Mouse (Mus musculus): ENCODE data around the gene Tmub2. TPM values are rescaled to one million over a fixed set of nuclear protein-coding genes. Genes with fewer than 3 reads are reported as not detected.

The Tmub2 gene
- 10 to 100 TPM; 14.7 to 15.8 (median 15.0) TPM for total RNA-seq (2022)

DNA sequence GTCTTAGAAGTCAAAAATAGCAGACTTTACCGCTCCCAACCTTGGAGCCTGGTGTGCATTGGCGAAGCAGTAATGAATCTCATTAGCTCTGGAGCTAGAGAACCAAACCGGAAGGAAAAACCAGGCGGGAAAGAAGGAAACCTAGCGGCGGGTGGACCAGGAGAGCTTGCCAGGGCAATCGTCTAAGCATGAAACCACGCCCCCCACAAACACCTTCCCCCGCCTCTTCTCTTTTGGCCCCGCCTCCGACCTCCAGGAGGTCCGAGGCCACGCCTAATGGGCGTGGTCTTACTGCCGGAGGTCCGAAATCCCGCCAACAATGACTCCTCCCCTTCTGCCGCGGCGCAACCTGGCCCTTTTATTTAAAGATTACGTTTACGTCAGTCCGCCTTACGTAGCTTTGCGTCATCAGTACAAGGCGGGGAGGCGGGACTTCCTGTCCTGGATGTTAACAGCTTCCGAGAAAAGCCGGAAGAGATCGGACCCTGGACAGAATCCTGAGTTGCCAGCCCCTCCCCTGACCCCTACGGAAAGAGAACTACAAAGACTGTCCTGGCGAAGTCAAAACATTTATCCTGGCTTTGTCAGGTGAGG lies at the start of gene Tmub2:
TSS of gene Tmub2 (plus strand) at position 431 of the 594 bp plus-strand sequence.
- peak; percentile 95 to 97 for DNase-seq (ENCODE audit: low spot score in 2 of 2)

DNA sequence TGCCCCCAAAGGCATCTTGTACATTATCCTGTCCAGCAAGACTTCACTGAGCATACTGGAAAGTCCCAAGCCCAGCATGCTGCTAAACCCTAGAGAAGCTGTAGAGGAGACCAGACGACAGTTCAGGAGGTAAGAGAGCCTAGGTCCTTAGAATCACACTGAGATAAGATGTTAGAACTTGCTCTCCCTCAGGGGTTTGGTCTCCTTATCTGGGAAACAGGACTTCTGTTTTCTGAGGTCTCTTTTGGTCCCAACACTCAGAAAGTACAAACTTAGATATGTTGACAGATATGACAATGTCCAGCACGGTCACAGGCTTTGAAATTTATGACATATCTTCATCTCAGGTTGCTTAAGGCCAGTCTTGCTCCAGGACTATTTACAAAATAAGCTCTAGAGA lies 48.7 kb upstream of the Tmub2 start:
- DNase-seq (ENCODE audit: low spot score in 2 of 2), result no peak

- no peak for DNase-seq (ENCODE audit: low spot score in 2 of 2)
These were observed 44.1 kb upstream of the Tmub2 start for GRCm38 (mm10) chr11:102240636-102241035.

DNA sequence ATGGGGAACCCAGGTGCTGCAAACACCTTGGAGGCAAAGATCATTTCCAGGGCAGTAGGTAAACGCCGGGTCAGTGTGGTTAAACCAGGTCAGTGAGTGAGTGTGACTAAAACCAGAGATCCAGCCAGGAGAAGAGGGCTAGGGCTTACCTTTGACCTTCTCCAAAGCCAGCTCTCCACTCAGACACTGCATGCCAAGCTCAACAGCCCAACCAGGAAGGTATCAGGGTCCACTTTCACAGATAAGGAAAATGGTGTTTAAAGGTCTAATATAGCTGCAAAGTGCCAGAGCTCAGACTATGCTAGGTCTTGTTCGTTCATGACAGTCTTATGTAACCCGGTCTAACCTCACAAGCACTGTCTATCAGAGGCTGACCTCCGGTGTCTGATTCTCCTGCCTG lies 43.5 kb upstream of the Tmub2 start:
- no peak for DNase-seq (ENCODE audit: low spot score in 2 of 2)

GRCm38 (mm10) chr11:102241874-102242273 lies 42.9 kb upstream of the Tmub2 start:
- DNase-seq (ENCODE audit: low spot score in 2 of 2), result no peak

GRCm38 (mm10) chr11:102244926-102245449 lies 39.7 kb upstream of the Tmub2 start:
- DNase-seq (ENCODE audit: low spot score in 2 of 2), result no peak

DNA sequence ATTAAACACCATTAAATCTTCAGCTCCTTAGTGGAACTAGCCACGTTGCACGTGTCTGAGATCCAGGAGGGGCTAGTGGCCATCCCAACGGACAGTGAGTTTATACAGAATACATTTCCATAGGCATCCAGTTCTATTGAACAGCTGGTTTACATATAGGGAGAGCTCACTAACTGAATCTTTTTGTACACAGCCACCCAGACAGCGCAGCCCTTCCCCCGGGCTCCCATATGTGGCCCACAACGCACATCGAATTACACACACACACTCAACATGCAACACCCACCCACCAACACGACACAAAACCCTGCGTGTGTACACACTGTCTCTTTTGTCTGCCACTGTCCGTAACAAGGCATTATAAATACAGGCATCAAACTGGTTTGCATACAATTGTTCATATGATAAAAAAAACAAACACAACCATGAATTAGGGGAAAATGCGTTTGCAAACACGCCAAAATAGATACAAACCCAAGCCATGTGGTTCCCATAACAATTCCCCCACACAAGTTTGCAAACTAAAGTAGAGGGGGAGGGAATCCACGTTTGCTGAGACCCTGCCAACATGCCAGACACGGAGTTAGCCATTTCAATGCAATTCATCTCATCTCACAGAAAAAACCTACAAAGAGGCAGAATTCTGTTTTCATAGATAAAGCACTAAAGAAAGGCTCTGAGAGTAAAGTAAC lies 39.0 kb upstream of the Tmub2 start:
- DNase-seq (ENCODE audit: low spot score in 2 of 2), result no peak

GRCm38 (mm10) chr11:102246273-102246635 lies 38.5 kb upstream of the Tmub2 start:
- no peak for DNase-seq (ENCODE audit: low spot score in 2 of 2)

DNA sequence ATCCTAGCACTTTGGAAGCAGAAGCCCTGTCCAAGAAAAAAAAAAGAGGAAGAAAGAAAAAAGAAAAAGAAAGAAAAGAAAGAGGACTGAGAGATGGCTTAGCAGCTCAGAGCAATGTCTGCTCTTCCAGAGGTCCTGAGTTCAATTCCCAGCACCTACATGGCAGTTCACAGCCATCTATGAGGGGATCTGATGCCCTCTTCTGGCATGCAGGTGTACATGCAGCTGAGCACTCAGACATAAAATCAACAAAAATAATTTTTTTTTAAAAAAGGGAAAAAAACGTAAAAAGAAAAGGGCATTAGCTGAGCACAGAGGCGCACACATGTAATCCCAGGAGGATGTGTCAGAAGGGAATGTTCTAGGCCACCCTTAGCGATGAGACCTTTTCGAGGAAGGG lies 37.9 kb upstream of the Tmub2 start:
- no peak for DNase-seq (ENCODE audit: low spot score in 2 of 2)

DNA sequence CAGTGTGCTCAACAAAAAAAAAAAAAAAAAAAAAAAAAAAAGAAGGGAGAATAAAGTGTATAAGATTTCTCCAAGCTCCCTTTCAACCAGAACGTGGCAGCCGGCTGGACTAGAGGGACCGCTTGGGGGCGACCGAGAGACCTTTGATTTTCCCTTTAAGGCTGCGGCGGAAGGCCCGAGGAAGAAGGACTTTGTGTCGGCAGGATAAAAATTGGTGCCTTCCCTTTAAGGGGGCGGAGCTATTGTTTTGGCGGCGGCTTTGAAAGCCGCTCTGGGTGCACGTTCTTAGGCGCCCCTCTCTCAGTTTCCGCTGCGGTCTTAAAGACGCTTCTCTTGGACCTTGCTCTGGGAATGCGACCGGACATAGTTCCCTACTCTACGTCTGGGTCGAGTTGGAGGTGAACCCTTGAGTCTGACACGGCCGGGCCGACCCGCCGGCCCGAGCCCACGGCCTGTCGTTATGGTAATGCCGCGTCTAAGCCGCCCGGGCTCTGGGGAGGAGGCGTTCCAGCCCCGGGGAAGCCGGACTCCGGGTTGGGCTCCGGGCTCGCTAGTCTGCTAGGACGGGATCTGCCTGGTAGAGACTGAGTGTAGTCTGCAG lies 36.0 kb upstream of the Tmub2 start, which contains the start of gene BC030867:
TSS of gene BC030867 (plus strand) at position 253 of the 601 bp plus-strand sequence.
- peak; percentile 83 to 86 for DNase-seq (ENCODE audit: low spot score in 2 of 2)

- no peak for DNase-seq (ENCODE audit: low spot score in 2 of 2)
These were observed 35.2 kb upstream of the Tmub2 start for GRCm38 (mm10) chr11:102249351-102250090.

DNA sequence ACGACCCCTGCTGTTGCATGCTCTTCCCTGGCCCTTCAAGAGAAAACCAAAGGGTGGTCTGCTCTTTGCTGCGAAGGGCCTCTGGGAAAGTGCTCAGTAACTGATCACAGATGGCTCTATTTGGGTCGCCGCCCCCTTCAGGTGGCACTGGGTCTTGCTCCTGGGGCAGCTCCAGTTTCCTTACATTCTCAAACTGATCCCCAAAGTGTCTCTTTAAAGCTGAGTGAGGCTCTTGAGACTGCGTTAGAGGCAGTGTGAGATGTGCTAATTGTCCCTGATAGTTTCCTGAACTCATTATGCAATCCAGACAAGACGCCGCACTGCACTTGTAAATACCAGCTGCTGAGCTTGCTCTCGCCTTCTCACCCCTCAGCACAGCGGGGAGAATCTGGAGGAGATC lies 27.2 kb upstream of the Tmub2 start:
- no peak for DNase-seq (ENCODE audit: low spot score in 2 of 2)

DNA sequence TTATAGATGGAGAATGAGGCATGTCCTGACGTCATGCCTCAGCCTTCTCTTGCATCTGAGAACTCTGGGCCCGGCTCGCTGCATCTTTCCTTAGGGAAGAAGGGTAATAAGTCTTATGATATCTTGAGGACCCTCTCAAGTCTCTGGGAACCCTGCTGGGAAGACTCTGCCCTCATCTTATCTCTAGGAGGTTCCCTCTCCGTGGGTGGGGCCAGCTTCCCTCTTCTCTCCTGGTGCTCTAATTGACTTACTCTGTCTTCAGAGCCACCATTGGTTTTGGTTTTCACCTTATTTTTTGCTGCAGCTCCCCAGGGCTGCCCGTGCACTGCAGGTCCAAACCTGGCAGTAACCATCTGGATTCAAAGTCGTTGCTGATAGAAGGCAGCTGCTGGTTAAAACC lies 26.6 kb upstream of the Tmub2 start:
- DNase-seq (ENCODE audit: low spot score in 2 of 2), result no peak

DNA sequence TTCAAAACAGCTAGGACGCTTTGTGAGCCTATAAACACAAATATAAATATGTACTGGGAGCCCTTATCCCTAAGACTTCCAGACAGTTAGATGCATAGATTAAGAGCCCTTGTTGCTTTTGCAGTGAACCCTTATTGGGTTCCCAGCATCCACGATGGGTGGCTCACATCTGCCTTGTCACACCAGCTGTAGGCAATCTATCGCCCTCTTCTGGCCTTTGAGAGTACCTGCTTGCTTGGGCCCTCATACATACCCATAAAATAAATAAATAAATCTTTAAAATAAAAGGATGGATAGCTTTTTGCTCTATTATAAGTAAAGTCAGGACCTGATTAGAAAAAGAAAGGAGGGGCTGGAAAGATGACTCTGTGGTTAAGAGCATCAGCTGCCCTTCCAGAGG lies 26.2 kb upstream of the Tmub2 start:
- DNase-seq (ENCODE audit: low spot score in 2 of 2), result no peak

GRCm38 (mm10) chr11:102263211-102263610 lies 21.5 kb upstream of the Tmub2 start:
- DNase-seq (ENCODE audit: low spot score in 2 of 2), result no peak

DNA sequence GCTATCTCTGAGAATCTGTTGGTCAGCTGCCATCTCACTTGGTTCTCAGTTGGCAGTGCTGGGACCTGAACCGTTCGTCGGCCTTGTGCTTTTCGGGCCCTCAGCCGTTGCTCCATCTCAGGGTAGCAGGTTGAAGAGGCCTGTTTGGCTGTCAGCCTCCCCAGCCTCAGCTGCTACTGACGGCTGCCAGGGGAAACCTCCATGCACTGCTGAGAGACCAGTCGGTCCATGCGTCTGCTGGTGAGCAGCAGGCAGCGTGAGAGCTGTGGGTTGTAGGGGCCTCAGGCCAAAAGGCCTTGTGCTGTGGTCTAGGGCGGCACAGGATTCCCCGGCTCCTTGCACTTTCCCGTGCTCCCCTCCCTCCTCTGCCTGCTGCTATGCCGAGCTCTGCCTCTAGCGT lies 18.9 kb upstream of the Tmub2 start:
- no peak for DNase-seq (ENCODE audit: low spot score in 2 of 2)

GRCm38 (mm10) chr11:102266631-102267355 lies 17.9 kb upstream of the Tmub2 start:
- no peak for DNase-seq (ENCODE audit: low spot score in 2 of 2)

DNA sequence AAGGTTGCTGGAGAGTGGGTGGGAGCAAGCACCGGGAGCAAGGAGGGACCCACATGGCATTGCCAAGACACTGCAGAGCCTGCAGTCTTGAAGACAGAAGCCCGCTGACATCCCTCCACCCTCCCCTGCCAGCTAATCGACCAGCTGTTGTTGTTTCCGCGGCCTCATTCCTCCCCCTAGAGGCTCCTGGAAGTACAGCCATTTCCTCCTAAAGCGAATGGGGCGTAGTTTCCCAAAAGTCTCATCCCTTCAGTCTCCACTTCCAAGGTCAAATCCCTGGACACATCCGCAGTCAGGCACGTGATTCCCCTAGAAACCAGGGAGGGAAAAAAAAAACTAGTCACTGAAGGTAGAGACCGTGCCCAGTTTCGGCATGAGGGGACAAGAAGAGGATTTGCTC lies 17.3 kb upstream of the Tmub2 start:
- peak; percentile 63 to 70 for DNase-seq (ENCODE audit: low spot score in 2 of 2)

DNA sequence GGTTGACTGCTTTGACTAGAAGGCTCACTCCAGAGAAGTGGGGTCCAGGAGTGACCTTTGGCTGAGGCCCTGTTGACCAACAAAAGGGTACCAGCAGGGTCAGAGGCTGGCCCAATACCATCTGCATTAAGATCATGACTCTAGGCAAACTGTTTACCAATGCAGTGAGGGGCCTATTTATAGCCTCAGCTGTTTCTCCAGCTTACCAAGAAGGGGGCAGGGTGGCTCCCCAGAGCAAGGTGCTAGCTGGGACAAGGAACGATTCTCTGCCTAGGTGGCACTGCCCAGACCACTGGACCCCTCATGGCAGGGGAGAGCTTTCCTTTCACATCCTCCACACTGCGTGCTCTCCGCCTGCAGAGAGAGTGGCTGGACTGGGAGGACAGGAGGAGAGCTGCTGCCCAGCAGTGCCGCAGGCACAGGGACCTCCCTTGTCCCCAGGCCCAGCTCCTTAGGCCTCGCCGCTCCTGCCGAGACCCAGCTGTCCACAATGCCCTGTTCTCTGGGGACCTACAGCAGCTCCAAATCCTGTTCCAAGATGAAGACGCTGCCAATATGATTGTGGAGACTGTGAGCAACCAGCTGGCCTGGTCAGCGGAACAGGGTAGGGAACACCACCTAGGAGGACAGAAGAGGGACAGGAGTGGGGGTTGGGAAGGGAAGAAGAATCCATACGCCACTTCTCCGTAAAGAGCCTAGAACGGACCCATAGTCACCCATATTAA lies 16.0 kb upstream of the Tmub2 start, which contains the start of gene Asb16:
TSS of gene Asb16 (plus strand) at position 224 of the 725 bp plus-strand sequence.
- peak in 1 of 2 experiments; percentile 28 for DNase-seq (ENCODE audit: low spot score in 2 of 2)

GRCm38 (mm10) chr11:102276411-102276915 lies 8.3 kb upstream of the Tmub2 start:
- DNase-seq (ENCODE audit: low spot score in 2 of 2), result no peak

Data from gastrocnemius, adult 8-10 months (tissue).